ENCODE assay signal across 10 mouse cellular contexts in the genomic region with DNA sequence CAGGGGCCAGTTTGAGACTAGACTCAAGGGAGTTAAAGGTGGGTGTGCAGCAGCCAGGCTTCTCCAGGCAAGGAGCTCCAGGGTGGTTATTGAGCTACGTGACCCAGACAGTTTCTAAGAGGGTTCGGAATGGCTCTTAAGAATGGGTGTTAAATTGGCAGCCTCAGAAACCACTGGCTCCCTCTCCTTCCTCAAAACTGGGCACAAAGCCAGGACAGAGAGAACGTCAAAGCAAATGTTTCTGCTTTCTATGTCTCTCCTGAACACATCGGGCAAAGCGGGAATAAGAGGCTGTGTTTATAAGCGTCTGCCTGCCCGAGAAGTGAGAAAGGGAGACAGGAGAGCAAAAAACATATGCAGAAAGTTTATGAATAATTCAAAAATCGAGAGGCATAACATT. TPM values are rescaled to one million over a fixed set of nuclear protein-coding genes. Genes with fewer than 3 reads are reported as not detected.
DNase-seq lines count a peak whose midpoint lies in the region; ATAC-seq and TF ChIP-seq lines count a peak whose summit lies in the region.
"Had no signal": no experiment of that assay in that cellular context is flagged by ENCODE, and none has a peak within 500 bp of the region (broad histone marks: within the 10 kb centered on the region; RNA-seq: fewer than 3 reads in every experiment).

No protein-coding gene starts in this region.

- TF ChIP-seq POLR2A in myocyte (IDR thresholded peaks at IDR 0.05; ENCODE audit: insufficient read length, low read depth) = no peak

- H3K27ac ChIP-seq in kidney, embryonic 16.5 days (ENCODE audit: low read length) = 0 out of 2 replicates have a peak overlapping the region, but pooled peaks have one; percentile 14
- peak overlapping the region; percentile 71 for H3K27ac ChIP-seq in embryonic facial prominence, embryonic 15.5 days (replicated peaks)
- H3K27ac ChIP-seq in liver, embryonic 12.5 days = no peak overlapping the region
- no peak overlapping the region for H3K27ac ChIP-seq in hindbrain, embryonic 13.5 days
- H3K27ac ChIP-seq: midbrain, embryonic 10.5 days had no signal

- peak overlapping the region; percentile 42 for H3K4me2 ChIP-seq in kidney, embryonic 16.5 days (replicated peaks; ENCODE audit: low read depth, low read length)
- peak overlapping the region; percentile 18 for H3K4me2 ChIP-seq in embryonic facial prominence, embryonic 15.5 days (replicated peaks)
- peak overlapping the region; percentile 64 for H3K4me2 ChIP-seq in myocyte (ENCODE audit: low read depth)
- no peak overlapping the region for H3K4me2 ChIP-seq in liver, embryonic 12.5 days
- H3K4me2 ChIP-seq in hindbrain, embryonic 13.5 days = no peak overlapping the region

- intact Hi-C loops in heart, postnatal 36 days (cut with DNase I) = no loop called here

- peak overlapping the region; percentile 35 for H3K4me3 ChIP-seq in kidney, embryonic 16.5 days (ENCODE audit: low read length)
- peak overlapping the region; percentile 26 for H3K4me3 ChIP-seq in embryonic facial prominence, embryonic 15.5 days (replicated peaks)
- peak overlapping the region; percentile 5 for H3K4me3 ChIP-seq in myocyte
- H3K4me3 ChIP-seq in liver, embryonic 12.5 days = no peak overlapping the region
- H3K4me3 ChIP-seq in hindbrain, embryonic 13.5 days = no peak overlapping the region
- H3K4me3 ChIP-seq: midbrain, embryonic 10.5 days had no signal

- DNase-seq in kidney, adult 8-10 months = no peak
- DNase-seq in heart, postnatal 36 days = peak; percentile 35 to 44
- no peak for DNase-seq in adrenal gland, adult 8-10 months

- no peaks in the 10 kb centered on the region for H3K27me3 ChIP-seq in kidney, embryonic 16.5 days (ENCODE audit: insufficient read depth, low read length)
- no peaks in the 10 kb centered on the region for H3K27me3 ChIP-seq in embryonic facial prominence, embryonic 15.5 days
- H3K27me3 ChIP-seq in myocyte (ENCODE audit: control insufficient read depth, insufficient read depth, insufficient read length) = no peaks in the 10 kb centered on the region
- H3K27me3 ChIP-seq in liver, embryonic 12.5 days (replicated peaks) = no peaks in the 10 kb centered on the region
- no peaks in the 10 kb centered on the region for H3K27me3 ChIP-seq in hindbrain, embryonic 13.5 days

- ATAC-seq in kidney, embryonic 16.5 days (ENCODE audit: low FRiP score, low TSS enrichment) = no peak
- ATAC-seq in embryonic facial prominence, embryonic 15.5 days (ENCODE audit: insufficient number of reproducible peaks, low FRiP score, low TSS enrichment, low read depth) = no peak
- ATAC-seq in liver, embryonic 12.5 days = no peak
- ATAC-seq in hindbrain, embryonic 13.5 days (ENCODE audit: low FRiP score) = no peak

- H3ac ChIP-seq in myocyte (ENCODE audit: control insufficient read depth, insufficient read length) = no peak overlapping the region

- H3K79me2 ChIP-seq in myocyte (ENCODE audit: control insufficient read depth, insufficient read depth) = no peaks in the 10 kb centered on the region

- WGBS in kidney, embryonic 16.5 days = 46% methylated on average over 8 of the region's 8 CpGs
- 9% methylated on average over 8 of the region's 8 CpGs for WGBS in embryonic facial prominence, embryonic 15.5 days
- WGBS in liver, embryonic 12.5 days (ENCODE audit: insufficient replicate concordance) = 58% methylated on average over 8 of the region's 8 CpGs
- WGBS in hindbrain, embryonic 13.5 days = 55% methylated on average over 8 of the region's 8 CpGs

- no peaks in the 10 kb centered on the region for H3K9me3 ChIP-seq in kidney, embryonic 16.5 days (ENCODE audit: low read length)
- H3K9me3 ChIP-seq in embryonic facial prominence, embryonic 15.5 days (replicated peaks) = no peaks in the 10 kb centered on the region
- no peaks in the 10 kb centered on the region for H3K9me3 ChIP-seq in liver, embryonic 12.5 days (replicated peaks)
- no peaks in the 10 kb centered on the region for H3K9me3 ChIP-seq in hindbrain, embryonic 13.5 days
- H3K9me3 ChIP-seq: midbrain, embryonic 10.5 days had no signal

- H3K36me3 ChIP-seq in kidney, embryonic 16.5 days (ENCODE audit: insufficient read depth, low read length) = no peaks in the 10 kb centered on the region
- H3K36me3 ChIP-seq in embryonic facial prominence, embryonic 15.5 days = no peaks in the 10 kb centered on the region
- no peaks in the 10 kb centered on the region for H3K36me3 ChIP-seq in myocyte (ENCODE audit: control insufficient read depth, insufficient read depth)
- no peaks in the 10 kb centered on the region for H3K36me3 ChIP-seq in liver, embryonic 12.5 days
- H3K36me3 ChIP-seq in hindbrain, embryonic 13.5 days = no peaks in the 10 kb centered on the region
- H3K36me3 ChIP-seq: midbrain, embryonic 10.5 days had no signal

- peaks cover 13% of the 10 kb centered on the region; the same call in 1 of the 2 replicates for H3K4me1 ChIP-seq in kidney, embryonic 16.5 days (ENCODE audit: insufficient read depth, low read length)
- peaks cover 22% of the 10 kb centered on the region for H3K4me1 ChIP-seq in embryonic facial prominence, embryonic 15.5 days
- no peaks in the 10 kb centered on the region for H3K4me1 ChIP-seq in liver, embryonic 12.5 days
- 0 out of 2 replicates have a peak, but pooled peaks cover 4% of the 10 kb centered on the region for H3K4me1 ChIP-seq in hindbrain, embryonic 13.5 days (replicated peaks)
- H3K4me1 ChIP-seq: midbrain, embryonic 10.5 days had no signal

- peak overlapping the region; percentile 33 for H3K9ac ChIP-seq in kidney, embryonic 16.5 days (replicated peaks; ENCODE audit: low read length)
- H3K9ac ChIP-seq in embryonic facial prominence, embryonic 15.5 days = 0 out of 2 replicates have a peak overlapping the region, but pooled peaks have one; percentile 9
- H3K9ac ChIP-seq in liver, embryonic 12.5 days = no peak overlapping the region
- H3K9ac ChIP-seq in hindbrain, embryonic 13.5 days = no peak overlapping the region

TF ChIP-seq in myocyte, 11 proteins besides CTCF, POLR2A, EP300 and RAD21 (continues in another document):
- no peak for TF ChIP-seq MYOD1 (IDR thresholded peaks at IDR 0.05; ENCODE audit: control insufficient read depth in 1 of 3, insufficient read length in 2 of 3, low read depth in 2 of 3)
- no peak for TF ChIP-seq SRF (IDR thresholded peaks at IDR 0.05; ENCODE audit: control insufficient read depth, insufficient read length, low read depth)
- no peak for TF ChIP-seq REST (IDR thresholded peaks at IDR 0.05; ENCODE audit: insufficient read depth, insufficient read length)
- TF ChIP-seq USF1 (IDR thresholded peaks at IDR 0.05; ENCODE audit: low read depth) = no peak
- no peak for TF ChIP-seq E2F4 (IDR thresholded peaks at IDR 0.05; ENCODE audit: insufficient read depth)
- no peak for TF ChIP-seq TCF12 (IDR thresholded peaks at IDR 0.05; ENCODE audit: insufficient read depth, poor library complexity, severe bottlenecking)

RNA-seq across cellular contexts. Expression of a gene that starts 1.0 kb away (rescaled TPM):
- 226 and 274 TPM in 2 replicates for polyA plus RNA-seq in kidney, embryonic 16.5 days (2015; fragmentation: Nextera tagmentation; extraction: Ambion mirVana)
- 211 and 283 TPM in 2 replicates for polyA plus RNA-seq in embryonic facial prominence, embryonic 15.5 days (2015; fragmentation: Nextera tagmentation; extraction: Ambion mirVana)
- 100 to 1,000 TPM; 344 to 476 TPM for total RNA-seq in heart, postnatal 36 days (2021)
- 132 TPM for polyA plus RNA-seq in myocyte (2012; fragmentation: generic; extraction: Trizol)
- polyA plus RNA-seq in liver, embryonic 12.5 days (2016; fragmentation: Nextera tagmentation; extraction: Ambion mirVana) = 4.3 and 7.4 TPM in 2 replicates
- total RNA-seq in adrenal gland, adult 8-10 months (2022) = 100 to 1,000 TPM; 174 to 284 (median 210) TPM
- 13.6 and 16.2 TPM in 2 replicates for polyA plus RNA-seq in hindbrain, embryonic 13.5 days (2015; fragmentation: Nextera tagmentation; extraction: Ambion mirVana)

RNA-seq across cellular contexts. Expression of a gene that starts 17.1 kb away (rescaled TPM):
- 5.6 and 6.4 TPM in 2 replicates for polyA plus RNA-seq in kidney, embryonic 16.5 days (2015; fragmentation: Nextera tagmentation; extraction: Ambion mirVana)
- polyA plus RNA-seq in embryonic facial prominence, embryonic 15.5 days (2015; fragmentation: Nextera tagmentation; extraction: Ambion mirVana) = 3.0 and 3.3 TPM in 2 replicates
- total RNA-seq in heart, postnatal 36 days (2021) = 10 to 100 TPM; 21.9 to 26.1 TPM
- polyA plus RNA-seq in myocyte (2012; fragmentation: generic; extraction: Trizol) = not detected
- polyA plus RNA-seq in liver, embryonic 12.5 days (2016; fragmentation: Nextera tagmentation; extraction: Ambion mirVana) = 26.3 and 27.0 TPM in 2 replicates
- 1 to 10 TPM; 5.3 to 7.9 (median 7.2) TPM for total RNA-seq in adrenal gland, adult 8-10 months (2022)
- 0.13 and 0.39 TPM in 2 replicates for polyA plus RNA-seq in hindbrain, embryonic 13.5 days (2015; fragmentation: Nextera tagmentation; extraction: Ambion mirVana)

RNA-seq across cellular contexts. Expression of a gene that starts 39.3 kb away (rescaled TPM):
- polyA plus RNA-seq in kidney, embryonic 16.5 days (2015; fragmentation: Nextera tagmentation; extraction: Ambion mirVana) = 2.4 and 2.5 TPM in 2 replicates
- polyA plus RNA-seq in embryonic facial prominence, embryonic 15.5 days (2015; fragmentation: Nextera tagmentation; extraction: Ambion mirVana) = 2.1 and 2.5 TPM in 2 replicates
- total RNA-seq in heart, postnatal 36 days (2021) = not detected
- 0.12 TPM for polyA plus RNA-seq in myocyte (2012; fragmentation: generic; extraction: Trizol)
- polyA plus RNA-seq in liver, embryonic 12.5 days (2016; fragmentation: Nextera tagmentation; extraction: Ambion mirVana) = not detected in 2 replicates
- total RNA-seq in adrenal gland, adult 8-10 months (2022) = under 1 TPM in 2 of 4 experiments, not detected in 2; 0.23 to 0.28 TPM
- polyA plus RNA-seq in hindbrain, embryonic 13.5 days (2015; fragmentation: Nextera tagmentation; extraction: Ambion mirVana) = 0.19 and 0.66 TPM in 2 replicates
- polyA plus RNA-seq: midbrain, embryonic 10.5 days; spleen, adult 2 months had no signal

RNA-seq across cellular contexts. Expression of a gene that starts 46.6 kb away (rescaled TPM):
- 110 and 122 TPM in 2 replicates for polyA plus RNA-seq in kidney, embryonic 16.5 days (2015; fragmentation: Nextera tagmentation; extraction: Ambion mirVana)
- polyA plus RNA-seq in embryonic facial prominence, embryonic 15.5 days (2015; fragmentation: Nextera tagmentation; extraction: Ambion mirVana) = 92.0 and 104 TPM in 2 replicates
- total RNA-seq in heart, postnatal 36 days (2021) = 10 to 100 TPM; 63.3 to 64.1 TPM
- polyA plus RNA-seq in myocyte (2012; fragmentation: generic; extraction: Trizol) = 44.6 TPM
- polyA plus RNA-seq in liver, embryonic 12.5 days (2016; fragmentation: Nextera tagmentation; extraction: Ambion mirVana) = 95.0 and 97.3 TPM in 2 replicates
- total RNA-seq in adrenal gland, adult 8-10 months (2022) = 100 to 1,000 TPM in 1 of 4 experiments, 10 to 100 TPM in 3; 75.0 to 108 (median 79.2) TPM
- polyA plus RNA-seq in hindbrain, embryonic 13.5 days (2015; fragmentation: Nextera tagmentation; extraction: Ambion mirVana) = 80.1 and 82.5 TPM in 2 replicates

RNA-seq across cellular contexts. Expression of a gene that starts 47.2 kb away (rescaled TPM):
- 1.6 and 1.9 TPM in 2 replicates for polyA plus RNA-seq in kidney, embryonic 16.5 days (2015; fragmentation: Nextera tagmentation; extraction: Ambion mirVana)
- polyA plus RNA-seq in embryonic facial prominence, embryonic 15.5 days (2015; fragmentation: Nextera tagmentation; extraction: Ambion mirVana) = 1.2 and 3.7 TPM in 2 replicates
- under 1 TPM; 0.27 to 0.36 TPM for total RNA-seq in heart, postnatal 36 days (2021)
- polyA plus RNA-seq in myocyte (2012; fragmentation: generic; extraction: Trizol) = 0.10 TPM
- polyA plus RNA-seq in liver, embryonic 12.5 days (2016; fragmentation: Nextera tagmentation; extraction: Ambion mirVana) = 1.2 and 1.3 TPM in 2 replicates
- 1 to 10 TPM in 1 of 4 experiments, under 1 TPM in 3; 0.51 to 1.3 (median 0.97) TPM for total RNA-seq in adrenal gland, adult 8-10 months (2022)
- 1.5 and 2.8 TPM in 2 replicates for polyA plus RNA-seq in hindbrain, embryonic 13.5 days (2015; fragmentation: Nextera tagmentation; extraction: Ambion mirVana)

Comparison
In these comparisons a context has a peak if more than half of its experiments do, and no peak if none do; other contexts are left out.
1. H3K27ac ChIP-seq: peak in kidney, embryonic 16.5 days (single experiment) and embryonic facial prominence, embryonic 15.5 days (single experiment); none in liver, embryonic 12.5 days (single experiment) and hindbrain, embryonic 13.5 days (single experiment).
2. H3K4me2 ChIP-seq: peak in kidney, embryonic 16.5 days (single experiment), embryonic facial prominence, embryonic 15.5 days (single experiment) and myocyte (single experiment); none in liver, embryonic 12.5 days (single experiment) and hindbrain, embryonic 13.5 days (single experiment).
3. H3K4me3 ChIP-seq: peak in kidney, embryonic 16.5 days (single experiment), embryonic facial prominence, embryonic 15.5 days (single experiment) and myocyte (single experiment); none in liver, embryonic 12.5 days (single experiment) and hindbrain, embryonic 13.5 days (single experiment).
4. H3K9ac ChIP-seq: peak in kidney, embryonic 16.5 days (single experiment) and embryonic facial prominence, embryonic 15.5 days (single experiment); none in liver, embryonic 12.5 days (single experiment) and hindbrain, embryonic 13.5 days (single experiment).
5. DNase-seq: peak in heart, postnatal 36 days (2 of 2); none in kidney, adult 8-10 months (0 of 2) and adrenal gland, adult 8-10 months (single experiment).